Mouse (Mus musculus): ENCODE data around the gene St13.

Gene St13

GRCm38 (mm10) chr15:81399638-81400315 lies at the start of gene St13, which contains the start of gene Xpnpep3:
Gene St13, minus strand, starts transcription at chr15:81400077.
Gene Xpnpep3, plus strand, starts transcription at chr15:81400138.
- peak; percentile 99 for DNase-seq (ENCODE audit: low spot score)

DNA sequence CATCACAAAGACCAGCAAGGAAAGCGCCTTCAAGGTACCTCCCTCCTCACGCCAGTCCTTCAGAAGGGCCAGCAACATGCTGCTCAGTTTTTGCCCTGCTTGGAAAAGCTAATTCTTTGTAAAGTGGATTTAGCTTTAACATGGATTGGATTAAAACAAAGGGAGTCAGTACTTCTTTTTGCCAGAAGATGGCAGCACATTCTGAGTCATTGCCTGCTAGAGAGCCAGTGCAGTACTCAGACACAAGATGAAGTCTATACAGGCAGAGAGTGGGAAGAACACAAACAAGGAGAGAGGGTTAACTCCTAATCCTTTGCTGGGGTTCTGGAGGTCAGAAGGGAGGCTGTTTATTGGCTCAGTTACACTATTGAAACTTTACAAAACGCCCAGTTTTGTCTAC lies 48.6 kb upstream of the St13 start:
- peak; percentile 65 for DNase-seq (ENCODE audit: low spot score)

DNA sequence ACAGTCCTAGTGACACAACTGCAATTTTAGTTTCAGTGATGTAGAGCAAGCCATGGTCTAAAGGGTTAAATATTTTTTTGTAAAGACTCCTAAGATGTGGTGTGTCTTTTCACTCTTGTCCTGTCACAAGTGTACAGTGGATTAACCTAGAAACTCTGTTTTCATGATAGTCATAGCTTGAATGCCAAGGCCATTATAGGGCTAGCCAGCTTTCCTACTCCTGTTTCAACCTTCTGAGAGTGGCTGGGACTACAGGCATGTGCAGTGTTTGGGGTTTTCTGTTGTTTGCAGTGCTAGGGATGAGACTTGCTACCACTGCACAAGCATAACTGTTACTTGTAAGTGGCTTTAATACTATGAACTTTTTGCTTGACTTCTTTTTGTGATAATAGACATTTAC lies 39.4 kb upstream of the St13 start:
- DNase-seq (ENCODE audit: low spot score): no peak

DNA sequence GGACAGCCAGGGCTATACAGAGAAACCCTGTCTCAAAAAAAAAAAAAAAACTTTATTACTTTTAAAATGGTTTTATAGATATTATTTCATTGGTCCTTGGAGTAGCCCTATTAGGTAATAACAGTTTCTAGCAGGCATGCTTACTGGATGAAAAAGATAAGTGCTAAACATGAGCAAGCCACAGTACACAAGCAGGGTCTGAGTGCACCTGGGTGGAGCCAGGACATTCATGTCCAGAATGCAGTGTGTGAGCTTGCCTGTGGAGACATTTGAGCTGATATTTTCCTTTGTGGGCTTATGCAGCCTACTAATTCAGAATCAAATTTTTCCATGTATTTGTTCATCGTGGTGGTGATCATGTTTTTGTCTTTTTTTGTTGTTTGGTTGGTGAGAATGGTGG lies 38.5 kb upstream of the St13 start:
- DNase-seq (ENCODE audit: low spot score): no peak

- DNase-seq (ENCODE audit: low spot score): no peak
Observed at GRCm38 (mm10) chr15:81431195-81431594, 31.3 kb upstream of the St13 start.

- DNase-seq (ENCODE audit: low spot score): no peak
Observed at GRCm38 (mm10) chr15:81427947-81428346, 28.1 kb upstream of the St13 start.

DNA sequence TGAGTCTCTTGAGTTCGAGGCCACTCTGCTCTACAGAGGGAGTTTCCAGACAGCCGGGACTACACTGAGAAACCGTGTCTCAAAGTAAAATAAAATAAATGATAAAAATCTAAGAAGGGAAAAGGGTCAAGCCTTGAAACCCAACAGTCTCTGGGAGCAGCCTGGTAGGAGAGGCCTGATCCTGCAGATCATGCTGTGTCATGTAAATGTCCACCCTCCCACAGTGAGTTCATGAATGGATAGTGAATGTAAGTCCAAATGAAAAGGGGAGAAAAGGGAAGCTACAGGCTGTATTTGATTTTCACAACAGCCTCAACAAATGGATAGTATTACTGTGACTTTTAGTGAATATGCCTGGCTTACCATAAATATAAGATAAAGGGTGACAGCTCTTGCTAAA lies 25.4 kb upstream of the St13 start:
- DNase-seq (ENCODE audit: low spot score): no peak

GRCm38 (mm10) chr15:81422156-81422681 lies 22.3 kb upstream of the St13 start:
- no peak for DNase-seq (ENCODE audit: low spot score)

DNA sequence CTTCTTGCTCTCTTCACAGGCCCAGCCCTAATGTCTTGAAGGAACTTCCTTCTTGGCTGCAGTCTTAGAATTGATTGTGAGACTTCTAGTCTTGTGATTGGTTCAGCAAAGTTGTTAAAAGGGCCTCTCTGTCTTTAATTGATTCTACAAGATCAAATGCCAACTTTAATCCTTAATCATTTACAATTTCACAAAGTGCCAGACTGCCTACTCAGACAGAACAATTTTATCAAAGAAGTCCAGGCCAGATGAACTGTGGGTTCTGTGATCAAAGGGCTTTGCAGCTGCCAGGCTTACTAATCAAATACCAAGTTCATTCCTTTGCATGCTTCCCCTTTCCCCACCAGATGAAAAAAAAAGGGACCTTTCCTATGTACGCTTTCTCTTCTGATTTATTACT lies 21.6 kb upstream of the St13 start:
- no peak for DNase-seq (ENCODE audit: low spot score)

GRCm38 (mm10) chr15:81418065-81418464 lies 18.2 kb upstream of the St13 start:
- DNase-seq (ENCODE audit: low spot score): no peak

DNA sequence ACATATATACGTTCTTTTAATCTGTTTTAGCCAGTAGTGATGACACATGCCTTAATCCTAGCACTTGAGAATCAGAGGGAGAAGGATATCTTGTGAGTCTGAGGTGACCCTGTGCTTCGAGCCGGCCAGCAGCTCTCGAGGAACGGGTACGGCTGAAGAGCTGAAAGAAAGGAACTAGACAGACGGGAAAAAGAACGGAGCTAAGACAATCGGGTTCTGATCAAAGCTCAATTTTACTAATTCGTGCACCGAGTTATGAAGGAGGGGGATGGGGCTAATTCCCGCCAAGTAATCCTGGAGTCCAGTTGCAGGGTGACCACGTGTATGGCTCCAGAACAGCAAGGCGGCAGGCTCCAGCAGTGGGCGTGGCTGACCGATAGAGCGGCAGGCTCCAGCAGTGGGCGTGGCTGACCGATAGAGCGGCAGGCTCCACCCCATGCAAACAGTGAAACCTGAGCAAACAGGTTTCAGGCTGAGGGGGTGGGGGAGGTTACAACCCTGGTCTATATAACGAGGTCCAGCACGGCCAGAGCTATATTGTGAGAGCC lies 17.0 kb upstream of the St13 start:
- peak; percentile 79 for DNase-seq (ENCODE audit: low spot score)

DNA sequence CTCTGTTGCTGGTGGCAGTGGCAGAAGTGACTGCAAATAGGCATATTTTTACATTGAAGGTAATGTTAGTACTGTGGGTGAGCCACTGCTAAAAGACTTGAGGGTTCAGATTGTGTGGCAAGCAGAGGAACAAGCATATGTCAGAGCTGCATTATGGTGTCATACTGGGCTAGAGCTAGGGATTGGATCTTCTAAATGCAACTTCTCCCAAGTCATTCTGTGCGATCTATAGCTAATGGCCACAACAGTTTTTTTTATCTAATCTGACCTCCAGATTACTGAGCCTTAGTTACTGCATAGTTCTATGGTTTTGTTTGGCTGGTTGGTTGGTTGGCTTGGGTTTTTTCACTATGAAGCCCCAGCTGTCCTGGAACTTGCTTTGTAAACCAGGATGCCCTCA lies 8.3 kb upstream of the St13 start, which contains the start of gene Dnajb7:
Gene Dnajb7, minus strand, starts transcription at position 101 of the 400 bp plus-strand sequence.
- DNase-seq (ENCODE audit: low spot score): no peak

DNA sequence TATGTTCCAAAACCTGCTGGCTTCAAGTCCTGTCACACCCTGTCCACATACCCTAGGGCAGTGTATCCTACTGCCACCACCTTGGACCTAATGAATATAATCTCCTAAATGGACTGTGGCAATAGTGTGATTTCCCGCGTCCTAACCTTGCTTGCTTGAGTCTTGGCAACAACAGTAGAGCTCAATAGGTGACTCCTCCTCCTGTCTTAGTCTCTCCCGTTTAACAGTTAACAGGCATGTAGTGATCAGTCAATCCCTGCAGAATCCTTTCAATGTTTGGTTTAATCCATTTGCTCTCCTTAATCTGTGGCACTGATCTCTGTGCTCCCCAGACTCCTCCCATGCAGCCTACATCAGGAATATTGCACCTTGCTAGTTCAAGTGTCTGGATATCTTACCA lies 5.1 kb upstream of the St13 start:
- no peak for DNase-seq (ENCODE audit: low spot score)

DNA sequence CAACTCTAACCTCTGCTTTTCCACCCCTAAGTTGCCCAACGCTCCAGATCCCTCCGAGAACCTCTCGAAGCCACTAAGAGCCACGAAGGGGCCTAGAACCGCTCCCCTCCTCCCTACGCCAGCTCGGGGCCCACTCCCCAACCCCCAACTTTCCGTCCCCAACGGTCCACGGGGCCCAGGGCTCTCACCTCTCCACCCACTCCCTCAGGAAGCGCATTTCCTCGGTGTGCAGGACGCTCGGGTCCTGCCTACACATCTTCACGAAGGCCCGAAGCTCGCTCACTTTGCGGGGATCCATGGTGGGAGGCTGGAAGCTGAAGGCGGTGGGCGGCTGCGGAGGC lies 610 bp downstream of the St13 start:
- no peak for DNase-seq (ENCODE audit: low spot score)

GRCm38 (mm10) chr15:81398189-81398588 lies 1.7 kb downstream of the St13 start:
- DNase-seq (ENCODE audit: low spot score): no peak

- no peak for DNase-seq (ENCODE audit: low spot score)
Observed at GRCm38 (mm10) chr15:81394211-81394915, 5.5 kb downstream of the St13 start.

GRCm38 (mm10) chr15:81392997-81393396 lies 6.9 kb downstream of the St13 start:
- DNase-seq (ENCODE audit: low spot score): no peak

DNA sequence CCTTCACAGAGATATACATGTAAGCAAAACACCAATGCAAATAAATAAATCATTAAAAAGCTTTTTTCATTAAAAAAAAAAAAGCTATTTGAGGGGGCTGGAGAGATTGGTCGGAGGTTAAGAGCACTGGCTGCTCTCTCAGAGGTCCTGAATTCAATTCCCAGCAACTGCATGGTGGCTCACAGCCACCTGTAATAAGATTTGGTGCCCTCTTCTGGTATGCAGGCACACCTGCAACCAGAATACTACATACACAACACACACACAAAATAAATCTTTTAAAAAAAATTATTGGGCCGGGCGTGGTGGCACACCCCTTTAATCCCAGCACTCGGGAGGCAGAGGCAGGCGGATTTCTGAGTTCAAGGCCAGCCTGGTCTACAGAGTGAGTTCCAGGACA lies 13.6 kb downstream of the St13 start:
- no peak for DNase-seq (ENCODE audit: low spot score)

GRCm38 (mm10) chr15:81378845-81379244 lies 21.0 kb downstream of the St13 start:
- no peak for DNase-seq (ENCODE audit: low spot score)

GRCm38 (mm10) chr15:81374621-81375020 lies 25.3 kb downstream of the St13 start:
- no peak for DNase-seq (ENCODE audit: low spot score)

DNA sequence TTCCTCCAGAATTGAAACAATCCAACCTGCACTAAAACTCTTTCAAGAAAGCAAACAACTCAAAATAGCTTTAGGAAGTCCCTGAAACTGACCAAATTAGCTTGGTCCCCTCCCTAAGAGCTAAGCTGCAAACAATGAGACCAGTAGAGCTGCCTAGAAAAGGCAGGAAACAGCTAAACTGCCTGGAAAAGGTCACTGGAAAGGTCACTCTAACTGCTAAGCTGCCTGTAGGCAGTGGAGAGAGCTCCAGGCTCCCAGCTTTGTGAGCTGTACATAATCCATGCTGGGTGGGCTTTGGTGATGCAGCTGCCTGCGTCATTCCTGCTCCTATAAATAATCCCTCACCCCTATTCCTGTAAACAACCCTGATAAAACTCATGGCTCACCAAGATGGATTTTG lies 29.5 kb downstream of the St13 start:
- no peak for DNase-seq (ENCODE audit: low spot score)

DNA sequence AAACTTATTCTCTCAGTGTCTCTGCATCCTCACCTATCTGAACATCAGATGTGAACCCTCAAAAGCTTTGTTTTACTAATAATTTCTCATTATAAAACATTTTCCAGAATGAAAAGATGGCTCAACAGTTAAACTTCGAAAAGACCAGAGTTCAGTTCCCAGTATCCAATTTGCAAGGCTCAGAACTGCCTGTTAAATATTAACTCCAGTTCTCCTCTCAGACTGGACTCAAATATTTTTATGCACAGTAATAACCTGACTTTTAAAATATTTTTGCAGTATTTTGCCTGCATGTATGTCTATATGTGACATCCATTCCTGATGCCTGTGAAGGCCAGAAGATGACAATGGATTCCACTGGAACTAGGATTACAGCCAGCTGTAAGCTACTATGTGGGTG lies 31.3 kb downstream of the St13 start:
- no peak for DNase-seq (ENCODE audit: low spot score)

GRCm38 (mm10) chr15:81366241-81366640 lies 33.6 kb downstream of the St13 start:
- DNase-seq (ENCODE audit: low spot score): no peak

Data from testis, postnatal 10 days (tissue).